ENCODE assay signal across 8 mouse cellular contexts in the genomic region with DNA sequence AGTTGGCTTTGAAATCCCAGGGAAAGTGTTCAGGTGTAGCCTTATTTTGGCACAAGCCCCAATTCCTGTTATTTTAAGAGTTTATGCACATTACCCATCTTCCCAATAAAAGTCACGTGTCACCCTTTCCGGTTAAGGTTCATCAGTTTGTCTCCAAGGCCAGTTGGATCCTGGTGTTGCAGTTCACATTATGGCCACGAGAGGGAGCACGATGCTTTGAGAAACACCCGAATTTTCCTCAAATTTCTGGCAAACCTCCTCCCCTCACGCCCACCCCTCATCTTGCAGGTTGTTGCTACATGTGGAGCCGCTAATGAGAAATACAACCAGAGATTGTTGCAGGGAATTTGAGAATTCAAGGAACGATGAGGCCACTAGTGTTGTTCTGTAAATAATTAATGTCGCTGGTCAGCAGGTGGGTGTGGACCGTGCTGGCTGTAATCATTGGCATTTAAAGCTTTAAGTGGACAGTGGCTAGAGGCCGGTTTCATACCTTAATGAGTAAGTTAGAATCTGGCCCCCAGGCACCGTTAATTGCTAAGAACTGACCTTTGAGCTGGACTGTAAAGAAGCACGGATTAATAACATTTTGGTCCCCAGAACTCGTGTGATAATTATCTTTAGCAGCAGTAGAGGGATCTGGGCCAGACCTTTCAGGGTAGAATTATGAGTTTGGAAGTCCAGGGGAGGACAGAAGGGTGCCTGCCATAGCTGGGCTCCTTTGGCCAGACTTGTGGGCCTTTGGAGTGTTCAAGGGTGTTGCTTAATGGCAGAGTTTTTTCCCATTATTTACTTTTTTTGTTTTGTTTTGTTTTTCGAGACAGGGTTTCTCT. TPM values are rescaled to one million over a fixed set of nuclear protein-coding genes. Genes with fewer than 3 reads are reported as not detected.
A peak's percentile ranks its signal among the peaks of the same experiment; 100 is the strongest.
DNase-seq lines count a peak whose midpoint lies in the region; ATAC-seq and TF ChIP-seq lines count a peak whose summit lies in the region.

No protein-coding gene starts in this region.

- H3K4me2 ChIP-seq in limb, embryonic 12.5 days: peak overlapping the region; percentile 31; the same call in 1 of the 2 replicates
- peak overlapping the region; percentile 49 for H3K4me2 ChIP-seq in midbrain, embryonic 15.5 days

- TF ChIP-seq CTCF in kidney, adult 2 months (conservative IDR thresholded peaks at IDR 0.05; ENCODE audit: insufficient read depth, insufficient read length, low read depth, low read length): peak; percentile 88

- 0 out of 2 replicates have a peak, but pooled peaks cover 5% of the 10 kb centered on the region for H3K4me1 ChIP-seq in embryonic facial prominence, embryonic 10.5 days
- peaks cover 8% of the 10 kb centered on the region; the same call in 1 of the 2 replicates for H3K4me1 ChIP-seq in kidney, adult 2 months (ENCODE audit: control insufficient read depth, insufficient read depth, low read length)
- H3K4me1 ChIP-seq in limb, embryonic 12.5 days (replicated peaks): 0 out of 2 replicates have a peak, but pooled peaks cover 3% of the 10 kb centered on the region
- peaks cover 5% of the 10 kb centered on the region for H3K4me1 ChIP-seq in midbrain, embryonic 15.5 days

- H3K9ac ChIP-seq in limb, embryonic 12.5 days (replicated peaks): no peak overlapping the region
- no peak overlapping the region for H3K9ac ChIP-seq in midbrain, embryonic 15.5 days

- peak; percentile 62 to 74 for DNase-seq in cerebellum, adult 18-20 months
- no peak for DNase-seq in cerebellum, adult 11-12 months
- DNase-seq in embryonic facial prominence, embryonic 10.5 days (ENCODE audit: low spot score): peak; percentile 82
- DNase-seq in kidney, adult 2 months: peak; percentile 88
- peak; percentile 32 to 81 for DNase-seq in spleen, postnatal 4 days (ENCODE audit: low spot score in 2 of 2)

- WGBS in embryonic facial prominence, embryonic 10.5 days: 21% methylated on average over 15 of the region's 15 CpGs
- WGBS in kidney, adult 2 months: 8% methylated on average over 15 of the region's 15 CpGs
- 8% methylated on average over 15 of the region's 15 CpGs for WGBS in limb, embryonic 12.5 days
- WGBS in midbrain, embryonic 15.5 days: 22% methylated on average over 15 of the region's 15 CpGs

- H3K9me3 ChIP-seq in embryonic facial prominence, embryonic 10.5 days: no peaks in the 10 kb centered on the region
- H3K9me3 ChIP-seq in limb, embryonic 12.5 days: peaks cover 5% of the 10 kb centered on the region; the same call in 1 of the 2 replicates
- no peaks in the 10 kb centered on the region for H3K9me3 ChIP-seq in midbrain, embryonic 15.5 days

- no peak overlapping the region for H3K27ac ChIP-seq in embryonic facial prominence, embryonic 10.5 days (replicated peaks)
- H3K27ac ChIP-seq in kidney, adult 2 months (ENCODE audit: insufficient read depth, low read depth, low read length): peak overlapping the region; percentile 34; the same call in 1 of the 2 replicates
- no peak overlapping the region for H3K27ac ChIP-seq in limb, embryonic 12.5 days
- no peak overlapping the region for H3K27ac ChIP-seq in midbrain, embryonic 15.5 days

- peaks cover 24% of the 10 kb centered on the region for H3K27me3 ChIP-seq in embryonic facial prominence, embryonic 10.5 days (replicated peaks; ENCODE audit: low read depth, poor library complexity, severe bottlenecking)
- no peaks in the 10 kb centered on the region for H3K27me3 ChIP-seq in kidney, adult 2 months (replicated peaks; ENCODE audit: control insufficient read depth, insufficient read depth, low read length)
- H3K27me3 ChIP-seq in limb, embryonic 12.5 days: peaks cover 31% of the 10 kb centered on the region
- H3K27me3 ChIP-seq in midbrain, embryonic 15.5 days (replicated peaks): no peaks in the 10 kb centered on the region

- no peaks in the 10 kb centered on the region for H3K36me3 ChIP-seq in embryonic facial prominence, embryonic 10.5 days (replicated peaks)
- H3K36me3 ChIP-seq in kidney, adult 2 months (ENCODE audit: control insufficient read depth, insufficient read depth, low read length): no peaks in the 10 kb centered on the region
- H3K36me3 ChIP-seq in limb, embryonic 12.5 days: no peaks in the 10 kb centered on the region
- no peaks in the 10 kb centered on the region for H3K36me3 ChIP-seq in midbrain, embryonic 15.5 days (replicated peaks)

- peak overlapping the region; percentile 36; the same call in 1 of the 2 replicates for H3K4me3 ChIP-seq in embryonic facial prominence, embryonic 10.5 days
- H3K4me3 ChIP-seq in kidney, adult 2 months (ENCODE audit: insufficient read depth, low read depth, low read length): peak overlapping the region; percentile 5; the same call in 1 of the 2 replicates
- H3K4me3 ChIP-seq in limb, embryonic 12.5 days (replicated peaks): no peak overlapping the region
- H3K4me3 ChIP-seq in midbrain, embryonic 15.5 days: peak overlapping the region; percentile 17; the same call in 1 of the 2 replicates

- no peak for TF ChIP-seq POLR2A in kidney, adult 2 months (IDR thresholded peaks at IDR 0.05; ENCODE audit: low read depth, low read length)

- peak; percentile 63 for ATAC-seq in granulocyte monocyte progenitor cell, adult 5-6 weeks (replicated peaks; ENCODE audit: poor library complexity, severe bottlenecking)
- peak; percentile 23; the same call in 1 of the 2 replicates for ATAC-seq in limb, embryonic 12.5 days (ENCODE audit: insufficient number of reproducible peaks, insufficient read depth, low FRiP score, low TSS enrichment, low read depth)
- peak; percentile 24; the same call in 1 of the 2 replicates for ATAC-seq in midbrain, embryonic 15.5 days (replicated peaks)

RNA-seq across cellular contexts. Expression of a gene that starts 49.2 kb away (rescaled TPM):
- 22.6 and 23.9 TPM in 2 replicates for polyA plus RNA-seq in embryonic facial prominence, embryonic 10.5 days (2016; fragmentation: Nextera tagmentation; extraction: Ambion mirVana)
- 36.4 and 46.1 TPM in 2 replicates for total RNA-seq in granulocyte monocyte progenitor cell, adult 5-6 weeks (2014; fragmentation: Nextera tagmentation)
- total RNA-seq in granulocyte monocyte progenitor cell, adult 5-6 weeks (2017): 67.6 and 81.8 TPM in 2 replicates
- polyA plus RNA-seq in kidney, adult 2 months (2012; rRNA removed): 12.4 and 14.7 TPM in 2 replicates
- 25.0 and 26.2 TPM in 2 replicates for polyA plus RNA-seq in limb, embryonic 12.5 days (2016; fragmentation: Nextera tagmentation; extraction: Ambion mirVana)
- 17.5 and 18.8 TPM in 2 replicates for polyA plus RNA-seq in midbrain, embryonic 15.5 days (2015; fragmentation: Nextera tagmentation; extraction: Ambion mirVana)
